Mouse (Mus musculus) C2C12 (cell line): ENCODE data around the gene Sox11.

Experiments
- CEBPB ChIP-seq: IDR thresholded peaks from one replicate; pipeline ENCODE4 v1.6.1; 2011; ENCODE audit warnings: low read depth, mild to moderate bottlenecking, control low read depth, moderate library complexity
- CTCF ChIP-seq: IDR thresholded peaks from one replicate; pipeline ENCODE4 v1.5.1; 2011; ENCODE audit not compliant: control insufficient read depth, insufficient read depth, insufficient read length
- MAX ChIP-seq: IDR thresholded peaks from one replicate; pipeline ENCODE4 v1.6.1; 2011; ENCODE audit warnings: mild to moderate bottlenecking, control low read depth
- USF1 ChIP-seq: IDR thresholded peaks from one replicate; pipeline ENCODE4 v1.6.1; 2011; ENCODE audit warnings: low read depth, mild to moderate bottlenecking, control low read depth, moderate library complexity

- TF ChIP-seq CTCF (no peak), USF1 (no peak), CEBPB (no peak), MAX (no peak)
Measured at GRCm38 (mm10) chr12:27310703-27311102, 31.7 kb downstream of the Sox11 start.
